Comparison of ENCODE assay signal across 1 mouse cellular context in the genomic region with DNA sequence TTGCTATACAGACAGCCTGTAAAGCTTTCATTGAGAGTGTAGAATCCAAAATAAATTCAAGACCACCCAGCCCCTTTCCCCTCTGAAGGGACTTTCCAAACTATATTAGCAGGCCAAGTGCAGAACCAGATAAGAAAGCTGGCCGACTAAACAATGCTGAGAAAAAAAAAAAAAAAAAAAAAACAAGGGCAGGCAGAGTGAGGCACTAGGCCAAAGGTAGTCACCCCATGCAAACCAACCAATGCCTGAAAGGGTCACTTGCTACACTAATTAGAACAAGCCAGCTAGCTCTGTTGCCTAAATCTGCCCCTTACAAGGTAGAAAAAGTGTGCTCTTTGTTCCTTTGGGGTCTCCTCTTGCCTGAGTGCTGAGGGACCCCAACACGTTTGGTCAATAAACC.
A peak's percentile ranks its signal among the peaks of the same experiment; 100 is the strongest.
TF ChIP-seq lines count a peak whose summit lies in the region.

No protein-coding gene starts in this region.

TF ChIP-seq in MEL, 35 proteins besides CTCF, POLR2A, EP300 and RAD21:
- TF ChIP-seq ZNF384 (IDR thresholded peaks at IDR 0.05; ENCODE audit: low read depth, low read length) (peak; percentile 78), TAL1 (IDR thresholded peaks at IDR 0.05; ENCODE audit: low read length) (no peak)
TF ChIP-seq in MEL: peak in this region for 1.
